Mouse (Mus musculus): Measurements from ENCODE around the gene Cfdp1.

GRCm38 (mm10) chr8:111780697-111781424 is 73.2 kb downstream of the Cfdp1 start:
- no peak for TF ChIP-seq CTCF (IDR thresholded peaks at IDR 0.05; ENCODE audit: extremely low read depth, insufficient read depth, low read length)
- TF ChIP-seq POLR2A (IDR thresholded peaks at IDR 0.05; ENCODE audit: extremely low read depth, insufficient read depth, low read length): no peak

All from cortical plate, adult 2 months (tissue).